Mouse (Mus musculus) limb, embryonic 10.5 days (tissue): ENCODE data around the gene Hmgb2. TPM values are rescaled to one million over a fixed set of nuclear protein-coding genes. Genes with fewer than 3 reads are reported as not detected.

Experiments
- DNase-seq: peaks from one replicate; pipeline ENCODE4 v3.0.0-alpha.2; 2017; ENCODE audit warnings: low spot score
- H3K27ac ChIP-seq: fragments of 300-500 bp; sonication (generic); 2 replicates; pipeline ENCODE4 v1.5.1; 2016; ENCODE audit warnings: mild to moderate bottlenecking
- H3K27me3 ChIP-seq: fragments of 300-500 bp; sonication (generic); 2 replicates; pipeline ENCODE4 v1.6.1; 2016; ENCODE audit warnings: low read depth, mild to moderate bottlenecking; ENCODE audit not compliant: poor library complexity, severe bottlenecking
- H3K36me3 ChIP-seq: fragments of 300-500 bp; sonication (generic); 2 replicates; pipeline ENCODE4 v1.6.1; 2016; ENCODE audit warnings: mild to moderate bottlenecking, moderate library complexity
- H3K4me1 ChIP-seq: fragments of 300-500 bp; sonication (generic); 2 replicates; pipeline ENCODE4 v1.6.1; 2016
- H3K4me3 ChIP-seq: fragments of 300-500 bp; sonication (generic); 2 replicates; pipeline ENCODE4 v1.5.1; 2016; ENCODE audit warnings: mild to moderate bottlenecking, moderate library complexity
- H3K9me3 ChIP-seq: fragments of 300-500 bp; sonication (generic); replicated peaks from 2 replicates; pipeline ENCODE4 v1.6.1; 2016; ENCODE audit warnings: mild to moderate bottlenecking
- WGBS: fragments of 180-500 bp; shearing (Covaris S2); methylation state at CpG from one replicate; pipeline ENCODE4 v1.1.7; 2016; 5-methylcytosine and 5-hydroxymethylcytosine counted together
- polyA plus RNA-seq: library from polyadenylated mRNA; unstranded; fragments of >200 nt; fragmentation: Nextera tagmentation; extraction: Ambion mirVana; gene quantifications from 2 replicates; pipeline ENCODE4 v1.2.1, GENCODE M21; 2016

Gene Hmgb2
- polyA plus RNA-seq, 1 experiment from 2014 or later, result 548 TPM

DNA sequence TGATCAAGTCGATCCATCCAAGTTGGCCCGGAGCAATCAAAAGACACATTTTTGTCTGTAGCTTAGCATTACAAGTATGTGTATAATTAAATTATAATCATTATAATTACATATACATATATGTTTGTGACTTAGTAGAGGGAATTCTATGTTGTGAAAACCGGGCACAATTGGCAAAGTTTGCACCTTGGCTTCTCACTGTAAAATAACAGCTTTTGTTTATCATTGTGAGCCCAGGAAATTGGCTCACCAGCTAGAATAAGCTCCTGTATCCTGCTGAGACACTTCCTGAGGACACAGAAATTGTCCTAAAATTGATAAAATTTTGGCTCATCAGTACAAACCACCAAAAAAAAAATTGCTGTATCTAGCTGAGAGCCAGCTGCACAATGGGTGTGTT, 34.7 kb downstream of the Hmgb2 start:
- WGBS, result 94% methylated on average over 3 of the region's 3 CpGs
- Histone ChIP-seq H3K4me3 (no peak overlapping the region), H3K27me3 (no peaks in the 10 kb centered on the region), H3K9me3 (no peaks in the 10 kb centered on the region), H3K27ac (no peak overlapping the region), H3K36me3 (peaks cover 18% of the 10 kb centered on the region; the same call in 1 of the 2 replicates), H3K4me1 (peaks cover 3% of the 10 kb centered on the region; the same call in 1 of the 2 replicates)
- DNase-seq, result no peak

DNA sequence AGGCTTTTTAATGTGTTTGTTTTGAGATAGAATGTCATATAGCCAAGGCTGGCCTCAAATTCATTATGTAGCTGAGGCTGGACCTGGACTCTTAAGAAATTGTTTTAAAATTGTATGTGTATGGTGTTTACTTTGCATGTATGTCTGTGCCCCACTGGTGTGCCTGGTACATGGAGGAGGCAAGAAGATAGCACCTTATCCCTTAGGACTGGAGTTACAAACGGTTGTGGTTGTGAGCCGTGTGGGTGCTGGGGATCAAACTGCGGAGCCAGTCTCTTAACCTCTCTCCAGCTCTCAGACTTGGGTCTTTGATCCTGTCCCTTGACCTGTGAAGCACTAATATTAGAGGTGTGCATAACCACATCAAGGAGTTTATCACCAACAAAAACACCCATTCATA, 35.1 kb downstream of the Hmgb2 start:
- WGBS, result 85% methylated on average over 3 of the region's 3 CpGs
- Histone ChIP-seq H3K4me1 (peaks cover 3% of the 10 kb centered on the region; the same call in 1 of the 2 replicates), H3K27ac (no peak overlapping the region), H3K4me3 (no peak overlapping the region), H3K36me3 (peaks cover 20% of the 10 kb centered on the region), H3K27me3 (no peaks in the 10 kb centered on the region), H3K9me3 (no peaks in the 10 kb centered on the region)
- no peak for DNase-seq

DNA sequence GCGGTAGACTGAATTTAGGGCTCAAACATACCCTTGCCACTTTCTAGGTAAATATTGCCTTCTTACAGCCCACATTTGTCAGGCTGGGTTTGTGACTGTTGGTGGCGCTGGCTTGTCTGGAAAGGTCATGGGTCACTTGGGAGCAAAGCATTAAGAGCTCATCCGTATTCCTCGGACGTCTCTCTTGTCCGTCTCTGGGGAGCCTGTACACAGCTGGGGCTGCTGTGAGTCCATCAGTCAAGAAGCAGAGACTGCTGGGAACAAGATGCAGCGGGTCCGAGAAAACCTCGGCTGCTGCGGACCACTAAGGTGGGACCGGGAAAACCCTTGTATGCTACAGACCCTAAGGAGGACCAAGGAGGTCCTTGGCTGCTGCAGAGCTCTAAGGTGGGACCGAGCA, 35.9 kb downstream of the Hmgb2 start:
- Histone ChIP-seq H3K4me1 (peaks cover 3% of the 10 kb centered on the region; the same call in 1 of the 2 replicates), H3K27ac (no peak overlapping the region), H3K27me3 (no peaks in the 10 kb centered on the region), H3K4me3 (no peak overlapping the region), H3K9me3 (no peaks in the 10 kb centered on the region), H3K36me3 (peaks cover 16% of the 10 kb centered on the region)
- WGBS, result 63% methylated on average over 12 of the region's 12 CpGs
- DNase-seq, result no peak

DNA sequence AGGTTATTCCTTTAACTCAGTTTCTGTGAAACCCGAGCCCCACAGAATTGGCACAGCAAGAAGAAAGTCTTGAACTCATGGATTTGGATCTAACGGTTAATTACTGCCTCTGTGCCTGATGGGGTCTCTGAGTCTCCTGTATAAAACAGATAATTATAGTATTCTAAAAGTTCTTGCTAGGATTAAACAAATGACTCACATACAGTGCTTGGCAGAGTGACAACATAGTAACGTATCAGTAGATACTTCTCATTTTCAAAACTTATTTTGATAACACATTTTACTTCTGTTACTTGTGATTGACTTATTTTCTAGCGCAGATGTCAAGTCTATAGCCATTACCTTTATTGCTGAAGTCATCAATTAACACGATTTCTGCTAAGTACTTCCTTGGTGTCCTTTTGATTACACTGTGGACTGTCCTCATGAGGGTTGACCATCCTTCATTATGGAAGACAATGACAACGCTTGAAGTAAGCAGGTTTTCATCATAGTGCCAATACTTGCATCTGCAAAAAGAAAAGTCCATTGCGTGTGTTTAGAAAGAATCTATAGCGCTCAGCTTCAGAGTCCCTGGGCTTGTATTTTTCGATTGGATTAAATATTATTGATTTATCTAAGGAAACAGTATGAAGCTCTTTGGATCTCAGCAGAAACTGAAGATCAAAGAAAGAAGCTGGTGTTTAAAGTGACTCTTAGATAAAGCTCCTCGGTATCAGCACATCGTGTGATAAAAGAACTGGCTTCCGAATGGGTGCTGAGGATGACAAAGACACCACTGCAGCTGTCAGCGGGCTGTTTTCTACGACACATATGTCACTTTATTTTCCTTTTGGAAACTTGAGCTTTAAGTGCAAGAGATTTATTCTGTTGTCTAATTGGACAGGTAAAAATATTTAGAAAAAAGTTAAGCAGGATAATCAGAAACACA, 40.7 kb downstream of the Hmgb2 start:
- no peaks in the 10 kb centered on the region for H3K27me3 ChIP-seq
- H3K9me3 ChIP-seq, result no peaks in the 10 kb centered on the region
- peaks cover 8% of the 10 kb centered on the region; the same call in 1 of the 2 replicates for H3K36me3 ChIP-seq
- H3K27ac ChIP-seq, result no peak overlapping the region
- 81% methylated on average over 14 of the region's 14 CpGs for WGBS
- peaks cover 7% of the 10 kb centered on the region for H3K4me1 ChIP-seq
- DNase-seq, result no peak
- no peak overlapping the region for H3K4me3 ChIP-seq

DNA sequence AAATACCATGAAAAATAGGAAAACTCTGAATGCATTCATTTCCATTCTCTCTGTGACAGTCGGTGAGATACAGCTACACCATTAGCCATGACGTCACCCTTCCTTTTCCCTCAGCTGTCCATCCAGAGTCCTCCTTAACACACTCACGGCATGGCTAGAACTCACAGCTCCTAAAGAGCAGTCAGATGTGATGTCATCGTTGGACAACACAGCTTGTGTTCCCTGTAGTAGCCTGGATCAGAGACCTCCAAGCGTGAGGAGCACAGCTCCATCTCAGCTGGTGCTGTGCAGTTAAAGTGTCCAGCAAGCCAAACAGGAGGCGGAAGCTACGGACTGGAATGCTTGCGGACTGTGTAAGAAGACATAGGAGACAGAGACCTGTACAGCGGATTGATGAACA, 49.2 kb downstream of the Hmgb2 start:
- 94% methylated on average over 9 of the region's 9 CpGs for WGBS
- H3K4me3 ChIP-seq, result no peak overlapping the region
- no peaks in the 10 kb centered on the region for H3K36me3 ChIP-seq
- DNase-seq, result no peak
- no peaks in the 10 kb centered on the region for H3K9me3 ChIP-seq
- 0 out of 2 replicates have a peak, but pooled peaks cover 3% of the 10 kb centered on the region for H3K4me1 ChIP-seq
- H3K27me3 ChIP-seq, result no peaks in the 10 kb centered on the region
- no peak overlapping the region for H3K27ac ChIP-seq

DNA sequence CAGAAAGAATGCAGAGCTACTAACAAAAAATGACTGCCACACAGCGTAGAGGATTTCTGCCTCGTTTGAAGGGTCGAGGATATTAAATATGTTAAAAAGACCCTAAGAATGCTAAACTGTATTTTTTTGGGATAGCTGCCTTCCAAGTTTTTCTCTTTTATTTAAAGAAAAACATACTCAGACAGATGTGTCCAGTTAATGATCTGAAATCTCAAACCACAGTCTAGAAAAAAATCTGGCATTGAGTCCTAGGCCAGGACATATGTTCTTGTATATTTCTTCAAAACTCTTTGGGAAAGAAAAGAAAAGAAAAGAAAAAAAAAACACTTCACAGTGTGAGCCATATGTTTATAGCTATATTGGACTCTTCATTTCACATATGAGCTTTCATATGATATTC, 51.0 kb downstream of the Hmgb2 start:
- no peaks in the 10 kb centered on the region for H3K9me3 ChIP-seq
- no peaks in the 10 kb centered on the region for H3K27me3 ChIP-seq
- no peak for DNase-seq
- no peak overlapping the region for H3K27ac ChIP-seq
- 93% methylated on average over 3 of the region's 3 CpGs for WGBS
- H3K36me3 ChIP-seq, result no peaks in the 10 kb centered on the region
- H3K4me3 ChIP-seq, result no peak overlapping the region
- 0 out of 2 replicates have a peak, but pooled peaks cover 3% of the 10 kb centered on the region for H3K4me1 ChIP-seq

DNA sequence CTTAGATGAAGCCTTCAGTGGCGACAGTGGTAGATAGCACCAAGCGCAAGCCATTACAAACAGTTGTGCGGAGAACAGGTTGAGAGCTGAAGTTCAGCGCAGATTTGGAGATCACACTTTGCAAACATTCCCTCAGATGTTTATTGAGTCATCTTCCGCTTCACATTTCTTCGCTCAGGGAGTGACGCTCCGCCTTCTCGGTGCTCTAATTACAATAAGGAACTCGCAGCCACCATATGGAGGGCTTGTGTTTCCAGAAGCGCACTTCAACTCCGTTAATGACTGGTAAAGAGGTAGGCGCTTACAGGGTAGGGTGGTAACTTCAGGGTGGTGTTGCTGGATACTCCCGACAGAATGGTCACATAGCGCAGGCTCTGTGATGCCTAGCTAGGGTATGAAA, 52.0 kb downstream of the Hmgb2 start:
- no peaks in the 10 kb centered on the region for H3K9me3 ChIP-seq
- no peak for DNase-seq
- WGBS, result 89% methylated on average over 15 of the region's 15 CpGs
- no peaks in the 10 kb centered on the region for H3K36me3 ChIP-seq
- 0 out of 2 replicates have a peak, but pooled peaks cover 3% of the 10 kb centered on the region for H3K4me1 ChIP-seq
- H3K4me3 ChIP-seq, result no peak overlapping the region
- H3K27me3 ChIP-seq, result no peaks in the 10 kb centered on the region
- H3K27ac ChIP-seq, result no peak overlapping the region

DNA sequence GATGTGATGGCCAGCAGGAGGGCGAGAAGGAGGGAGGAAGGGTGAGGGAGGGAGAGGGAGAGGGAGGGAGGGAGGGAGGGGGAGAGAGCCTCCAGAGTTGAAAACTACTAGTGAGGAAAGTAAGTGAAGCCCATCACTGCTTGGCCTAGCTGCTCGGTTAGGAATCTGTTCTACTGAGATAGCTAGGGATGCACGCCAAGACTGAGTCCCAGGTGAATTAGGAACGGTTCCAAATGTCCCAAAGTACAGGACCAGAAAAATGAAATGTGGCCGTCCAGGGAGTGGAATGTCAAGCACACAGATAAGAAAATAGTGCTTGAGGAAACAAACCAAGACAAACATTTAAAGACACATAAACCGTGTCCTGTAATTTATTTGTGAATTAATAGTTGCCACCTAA, 53.3 kb downstream of the Hmgb2 start:
- no peak for DNase-seq
- no peak overlapping the region for H3K4me3 ChIP-seq
- WGBS, result 89% methylated on average over 6 of the region's 6 CpGs

More for the DNA sequence above, 53.3 kb downstream of the Hmgb2 start:
- Histone ChIP-seq H3K9me3 (no peaks in the 10 kb centered on the region), H3K27ac (no peak overlapping the region), H3K27me3 (no peaks in the 10 kb centered on the region), H3K4me1 (peaks cover 8% of the 10 kb centered on the region; the same call in 1 of the 2 replicates), H3K36me3 (no peaks in the 10 kb centered on the region)

Other genes with a start within 250 kb of the Hmgb2 start
- 9.8 and 10.1 TPM in 2 replicates for gene Hand2, start 190.9 kb upstream of the Hmgb2 start, polyA plus RNA-seq
- gene Scrg1, start 56.0 kb upstream of the Hmgb2 start, polyA plus RNA-seq, result not detected in 2 replicates
- gene Sap30, start 24.0 kb upstream of the Hmgb2 start, polyA plus RNA-seq, result 76.5 and 82.9 TPM in 2 replicates
- gene Galnt7, start 141.1 kb downstream of the Hmgb2 start, polyA plus RNA-seq, result 26.4 and 29.3 TPM in 2 replicates